Mouse (Mus musculus) lung, adult 18-20 months (tissue): Measurements from ENCODE around the gene Flywch2.

Experiments used
- DNase-seq, 2 experiments: peaks; one replicate each; pipeline ENCODE4 v3.0.0; 2022; ENCODE audit warnings: mixed read lengths in 2 of 2

The Flywch2 gene

GRCm38 (mm10) chr17:23748026-23748425 is 37.9 kb downstream of the Flywch2 start:
- DNase-seq, result no peak

DNA sequence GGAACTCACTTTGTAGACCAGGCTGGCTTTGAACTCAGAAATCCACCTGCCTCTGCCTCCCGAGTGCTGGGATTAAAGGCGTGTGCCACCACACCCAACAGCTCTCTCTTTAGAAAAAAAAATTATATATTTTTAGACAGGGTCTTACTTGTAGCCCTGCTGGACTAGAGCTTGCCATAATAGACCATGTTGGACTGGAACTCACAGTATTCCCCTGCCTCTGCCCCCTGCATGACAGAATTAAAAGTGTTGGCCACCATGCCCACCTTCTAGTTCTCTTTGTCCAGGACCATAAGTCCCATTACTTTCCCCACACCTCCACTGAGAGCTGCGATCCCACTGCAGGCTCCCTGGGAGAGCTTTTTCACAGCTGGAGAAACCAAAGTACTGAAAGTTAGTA is 38.4 kb downstream of the Flywch2 start:
- DNase-seq, result no peak

DNA sequence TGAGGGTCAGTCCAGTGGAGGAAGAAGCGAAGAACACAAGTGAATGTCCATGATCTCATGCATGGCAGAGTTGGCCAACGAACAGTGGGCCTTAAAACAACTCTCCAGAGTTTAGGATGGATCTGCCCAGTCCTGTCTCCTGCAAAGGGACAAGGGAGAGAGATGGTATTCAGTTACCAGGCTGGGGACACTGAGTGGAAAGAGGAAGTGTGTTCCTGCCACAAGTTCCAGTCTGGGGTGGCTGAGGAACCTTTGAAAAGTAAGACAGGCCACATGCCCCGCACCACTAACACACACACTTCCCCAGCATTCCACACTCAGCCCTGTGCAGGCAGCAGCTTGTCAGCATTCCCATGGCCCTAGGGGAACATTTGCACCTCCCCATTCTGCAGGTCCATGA is 39.1 kb downstream of the Flywch2 start:
- no peak for DNase-seq

GRCm38 (mm10) chr17:23746311-23746710 is 39.6 kb downstream of the Flywch2 start:
- no peak for DNase-seq

DNA sequence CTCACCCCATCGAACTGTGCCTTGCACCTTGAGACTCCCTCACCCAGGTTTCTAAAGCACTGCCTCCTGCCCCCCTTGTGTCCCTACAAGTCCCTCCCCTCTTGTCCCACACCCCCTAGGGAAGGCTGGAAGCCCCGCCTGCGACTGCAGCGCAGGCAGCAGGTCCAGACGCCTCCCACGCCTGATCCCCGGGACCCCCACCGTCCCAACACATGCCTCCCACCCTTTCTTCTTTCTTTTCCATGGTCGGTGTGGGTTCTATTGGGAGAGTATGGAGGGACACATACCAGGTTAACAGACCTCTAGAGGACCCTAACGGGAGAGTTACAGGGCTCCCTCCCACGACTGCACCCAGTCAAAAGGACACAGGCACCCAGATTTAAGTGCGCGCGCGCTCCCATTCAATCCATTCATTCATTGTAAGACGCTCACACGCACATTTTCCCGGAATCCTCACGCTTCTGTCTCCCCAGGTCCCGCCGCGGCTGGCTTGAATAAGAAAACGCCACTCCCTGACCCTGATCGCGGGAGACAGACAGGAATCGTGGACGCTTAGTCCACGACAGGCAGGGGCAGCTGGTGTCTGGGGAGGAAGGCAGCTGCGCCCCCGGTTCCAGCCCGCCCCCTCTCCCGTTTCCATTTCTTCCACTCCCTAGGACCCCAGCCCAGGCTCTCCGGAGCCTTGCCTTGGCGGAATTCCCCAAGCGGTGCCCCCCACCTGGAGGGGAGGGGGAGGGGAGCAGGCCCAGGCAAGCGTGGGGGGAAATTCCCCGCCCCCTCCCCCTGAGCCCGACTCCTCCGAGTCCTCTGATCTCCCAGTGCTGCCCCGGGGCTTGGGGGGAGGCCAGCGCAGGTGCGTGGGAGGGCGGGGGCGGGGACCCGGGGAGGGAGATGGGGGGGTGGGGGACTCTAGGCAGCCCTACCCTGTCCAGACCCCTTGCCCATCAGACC is 40.3 kb downstream of the Flywch2 start, which contains the start of gene Kremen2:
Kremen2 (minus strand) TSS at position 533 of the 951 bp plus-strand sequence.
- no peak for DNase-seq

DNA sequence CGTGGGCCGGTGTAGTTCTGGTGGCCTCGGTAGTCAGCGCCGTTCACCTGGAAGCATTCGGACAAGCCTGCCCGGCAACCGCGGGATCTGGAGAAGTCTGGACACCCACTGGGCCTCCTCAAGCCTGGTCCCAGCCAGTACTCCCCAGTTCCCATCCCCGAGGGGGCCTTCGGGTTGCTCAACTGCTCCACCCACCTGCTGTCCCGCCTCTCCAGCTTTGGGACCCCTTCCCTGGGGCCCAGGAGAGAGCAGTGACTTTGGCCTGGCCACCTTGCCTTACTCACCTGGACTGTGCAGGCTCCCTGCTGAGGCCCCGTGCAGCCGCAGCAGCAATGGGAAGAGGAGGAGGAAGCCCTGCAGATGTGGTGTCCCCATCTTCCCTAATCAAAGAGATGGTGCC is 41.2 kb downstream of the Flywch2 start:
- DNase-seq, result no peak

DNA sequence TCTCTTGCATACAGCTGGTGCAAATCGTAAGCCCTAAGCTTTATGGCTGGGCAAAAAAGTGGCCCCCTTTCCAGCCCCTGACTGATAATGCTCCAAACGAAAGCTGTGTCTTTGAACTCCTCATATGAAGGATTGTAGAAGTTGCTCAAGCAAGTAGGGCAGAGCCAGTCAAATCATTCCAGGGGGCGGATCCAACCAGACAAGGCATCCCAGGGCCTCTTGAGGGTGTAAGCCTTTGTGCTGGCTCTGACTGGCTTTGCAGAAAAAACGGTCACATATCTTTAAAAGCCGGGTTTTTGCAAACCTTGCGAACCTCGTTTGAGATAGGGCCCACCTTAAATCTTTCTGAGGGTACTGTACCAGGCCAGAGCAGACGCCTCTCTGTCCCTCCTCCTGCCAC is 41.8 kb downstream of the Flywch2 start:
- DNase-seq, result no peak

GRCm38 (mm10) chr17:23742941-23743340 is 42.9 kb downstream of the Flywch2 start:
- no peak for DNase-seq

DNA sequence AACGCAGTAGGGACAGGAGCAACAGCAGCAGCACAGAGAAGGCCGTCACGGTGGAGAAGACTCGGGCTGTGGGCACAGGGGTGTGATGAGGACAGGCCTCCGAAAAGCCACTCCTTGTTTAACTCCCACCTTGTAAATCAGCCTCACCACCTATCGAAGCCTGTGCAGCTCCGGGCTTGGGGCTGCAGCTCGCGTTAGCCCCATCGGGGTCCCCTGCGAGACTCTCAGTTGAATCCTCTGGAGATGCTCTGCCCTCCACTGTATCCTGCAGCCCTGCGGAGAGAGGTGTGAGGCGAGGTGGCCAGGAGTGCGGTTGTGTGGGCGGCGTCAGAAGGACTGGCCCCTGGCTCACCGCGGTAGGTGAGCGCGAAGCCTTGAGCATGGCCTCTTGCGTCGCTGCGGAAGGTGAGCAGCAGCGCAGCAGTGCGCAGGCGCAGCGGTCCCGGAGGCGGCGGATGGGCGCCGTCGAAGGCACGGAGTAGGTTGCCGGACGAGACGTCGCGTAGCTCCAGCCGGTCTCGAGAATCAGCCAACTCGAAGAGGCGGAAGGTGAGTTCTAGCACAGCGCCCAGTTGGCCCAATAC is 43.6 kb downstream of the Flywch2 start:
- DNase-seq, result peak; percentile 39 to 42

- DNase-seq, result no peak
These were observed 44.3 kb downstream of the Flywch2 start for GRCm38 (mm10) chr17:23741359-23742209.

DNA sequence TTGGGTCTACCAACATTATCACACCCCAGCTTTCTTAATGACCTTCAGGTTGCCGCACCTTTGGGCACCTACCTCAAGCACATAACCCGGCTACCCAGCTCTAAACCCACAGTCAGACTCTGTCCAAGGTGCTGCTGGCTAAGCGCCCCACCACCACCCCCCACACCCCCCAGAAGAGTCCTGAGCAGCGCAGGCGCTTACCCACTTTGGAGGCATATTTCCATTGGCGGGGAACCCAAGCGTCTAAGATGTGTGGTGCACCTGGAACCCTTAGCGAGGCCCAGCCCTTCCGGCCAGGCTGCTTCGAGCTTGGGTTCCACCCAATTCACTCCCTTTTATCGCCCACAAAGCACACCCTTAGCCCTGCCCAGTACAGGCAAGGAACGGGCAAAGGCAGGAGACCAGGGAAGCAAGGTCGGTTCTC is 45.3 kb downstream of the Flywch2 start, which contains the start of gene Paqr4:
Paqr4 (minus strand) TSS at position 270 of the 424 bp plus-strand sequence.
- peak in 1 of 2 experiments; percentile 44 for DNase-seq

- DNase-seq, result peak; percentile 95 to 96
These were observed 45.7 kb downstream of the Flywch2 start for GRCm38 (mm10) chr17:23740136-23740584.

DNA sequence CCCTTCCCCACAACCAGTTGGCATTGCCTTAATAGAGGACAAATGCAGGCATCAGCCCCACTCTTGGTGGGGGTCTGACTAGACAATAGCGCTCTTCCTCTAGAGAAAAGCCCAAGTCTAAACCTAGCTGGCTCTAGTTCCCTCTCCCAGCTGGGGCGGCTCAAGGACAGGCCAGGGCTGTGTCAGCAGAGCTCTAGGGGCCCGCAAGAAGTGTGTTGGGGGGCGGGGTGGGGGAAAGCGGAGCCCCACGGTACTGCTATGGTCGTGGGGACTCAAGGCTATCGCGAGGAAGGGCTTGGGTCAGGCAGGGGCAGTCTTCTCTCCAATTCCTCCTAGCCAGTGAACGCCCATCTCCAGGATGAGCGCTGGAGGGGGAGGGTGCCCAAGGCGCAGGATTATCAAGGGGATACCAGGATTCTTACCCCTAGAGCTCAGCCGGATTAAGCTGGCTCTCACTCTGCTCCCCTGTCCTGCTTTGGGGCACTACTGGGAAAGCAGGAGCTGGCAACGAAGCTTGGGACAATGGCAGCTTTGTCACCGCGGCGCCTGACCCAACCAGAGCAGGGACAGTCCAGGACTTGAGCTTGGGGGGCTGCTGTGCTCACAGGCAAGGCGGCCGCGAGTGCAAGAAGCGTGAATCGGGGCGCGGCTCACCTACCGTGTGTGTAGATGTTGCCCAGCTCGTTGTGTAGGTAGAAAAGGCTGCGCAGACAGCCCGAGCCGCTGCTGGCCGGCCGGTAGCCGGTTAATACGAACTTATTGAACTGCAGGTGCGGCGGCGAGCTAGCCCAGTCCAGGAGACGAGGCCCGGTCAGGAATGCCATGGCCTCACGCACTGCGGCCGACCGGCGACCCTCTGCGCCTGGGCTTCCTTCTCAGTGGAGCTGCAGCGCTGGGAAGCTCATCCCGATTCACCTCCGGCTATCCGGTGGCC is 46.4 kb downstream of the Flywch2 start:
- no peak for DNase-seq

DNA sequence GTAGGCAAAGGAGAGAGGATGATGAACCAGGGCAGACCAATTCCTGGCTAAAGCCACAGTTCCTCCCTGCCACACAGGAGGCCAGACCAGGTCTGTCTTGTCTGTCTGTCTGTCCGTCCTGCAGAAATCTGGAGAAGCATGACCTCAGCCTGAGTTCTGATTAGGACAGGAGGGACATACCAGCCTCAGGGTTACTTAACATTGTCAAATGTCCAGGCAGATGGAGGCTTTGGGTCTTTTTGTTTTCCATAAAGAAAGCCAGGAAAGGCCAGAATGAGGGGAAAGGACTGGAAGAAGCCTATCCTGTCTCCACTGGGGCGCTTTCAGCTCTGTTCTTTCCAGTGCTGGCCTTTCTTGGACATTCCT is 47.1 kb downstream of the Flywch2 start:
- no peak for DNase-seq

DNA sequence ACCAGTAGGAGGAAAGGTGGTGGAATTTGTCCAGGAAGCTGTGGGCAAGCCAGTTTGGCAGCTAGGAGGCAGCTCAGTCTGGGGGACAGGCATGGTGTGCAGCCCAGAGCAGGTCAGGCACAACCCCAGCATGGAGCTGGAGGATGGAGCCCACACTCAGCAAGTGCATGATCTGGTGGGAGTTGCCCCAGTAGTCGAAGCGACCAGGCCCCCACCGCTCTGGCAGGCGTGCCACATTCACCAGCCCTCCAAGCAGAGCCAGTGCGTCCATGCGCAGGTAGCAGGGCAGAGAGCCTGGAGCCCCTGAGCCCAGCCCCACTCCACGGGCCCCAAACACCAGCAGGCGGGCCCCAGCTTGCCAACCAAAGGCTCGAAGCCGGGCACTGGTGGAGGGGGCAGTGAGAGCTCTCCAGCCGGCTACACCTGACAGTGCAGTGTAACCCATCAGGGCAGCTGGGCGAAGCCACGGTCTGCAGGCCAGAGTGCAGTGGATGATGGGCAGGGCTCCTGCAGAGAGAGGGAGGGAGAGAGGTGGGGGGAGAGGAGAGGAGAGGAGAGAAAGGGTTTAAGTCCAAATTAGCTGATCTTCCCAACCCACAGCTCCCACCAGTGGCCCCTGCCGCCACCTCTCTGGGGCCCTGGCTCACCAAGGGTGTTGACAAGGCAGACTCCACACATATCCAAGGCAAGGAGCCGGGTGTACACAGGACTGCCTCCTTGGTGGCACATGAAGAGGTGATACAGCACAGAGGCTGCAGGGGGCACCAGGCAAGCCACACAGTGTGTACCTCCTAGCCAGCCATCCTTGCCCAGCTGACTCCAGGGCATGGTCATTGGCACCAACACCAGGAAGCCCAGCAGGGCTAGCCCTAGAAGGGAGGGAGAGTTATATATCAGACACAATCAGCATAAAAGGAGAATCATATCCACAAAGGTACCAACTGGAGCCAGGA is 48.1 kb downstream of the Flywch2 start:
- DNase-seq, result peak in 1 of 2 experiments; percentile 33

- no peak for DNase-seq
These were observed 51.5 kb downstream of the Flywch2 start for GRCm38 (mm10) chr17:23734341-23734740.

DNA sequence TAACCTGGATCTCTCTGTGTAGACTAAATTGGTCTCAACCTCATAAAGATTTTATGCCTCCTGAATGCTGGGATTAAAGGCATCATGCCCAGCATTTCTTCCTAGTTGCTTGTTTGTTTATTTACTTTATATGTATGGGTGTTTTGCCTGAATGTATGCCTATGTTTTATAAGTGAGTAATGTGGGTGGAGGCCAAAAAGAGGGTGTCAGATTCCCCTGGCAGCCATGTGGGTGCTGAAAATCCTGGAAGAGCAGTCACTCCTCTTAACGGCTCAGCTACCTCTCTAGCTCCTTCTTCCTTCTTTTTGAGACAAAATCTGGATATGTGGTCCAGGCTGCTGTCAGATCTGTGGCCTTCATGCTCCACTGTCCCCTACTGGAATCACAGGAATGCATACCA is 55.4 kb downstream of the Flywch2 start:
- DNase-seq, result no peak
